Mouse (Mus musculus) embryo, embryonic 10.5 days (tissue): ENCODE data around the gene Myo7a.

Experiments used
- DNase-seq: peaks from one replicate; pipeline ENCODE4 v3.0.0-alpha.2; 2015; ENCODE audit warnings: low spot score

Gene Myo7a

DNA sequence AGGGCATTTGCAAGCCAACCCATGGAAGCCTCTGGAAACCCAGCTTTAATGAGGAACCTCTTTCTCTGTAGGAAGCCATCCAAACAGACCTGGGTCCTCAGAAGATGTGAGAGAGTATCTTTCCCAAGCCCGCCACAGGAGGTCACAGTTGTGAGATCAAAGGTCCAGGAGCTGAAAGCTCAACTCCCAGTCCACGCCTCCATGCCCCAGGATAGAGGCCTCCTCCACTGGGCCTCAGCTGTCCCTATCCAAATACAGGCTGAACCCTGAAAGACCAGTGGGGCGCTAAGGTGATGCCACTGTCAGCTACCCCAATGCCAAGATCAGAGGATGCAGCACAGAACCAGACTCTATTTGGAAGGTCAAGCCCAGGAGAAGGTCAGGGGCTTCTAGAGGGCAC, 23.3 kb upstream of the Myo7a start:
- DNase-seq, result no peak

DNA sequence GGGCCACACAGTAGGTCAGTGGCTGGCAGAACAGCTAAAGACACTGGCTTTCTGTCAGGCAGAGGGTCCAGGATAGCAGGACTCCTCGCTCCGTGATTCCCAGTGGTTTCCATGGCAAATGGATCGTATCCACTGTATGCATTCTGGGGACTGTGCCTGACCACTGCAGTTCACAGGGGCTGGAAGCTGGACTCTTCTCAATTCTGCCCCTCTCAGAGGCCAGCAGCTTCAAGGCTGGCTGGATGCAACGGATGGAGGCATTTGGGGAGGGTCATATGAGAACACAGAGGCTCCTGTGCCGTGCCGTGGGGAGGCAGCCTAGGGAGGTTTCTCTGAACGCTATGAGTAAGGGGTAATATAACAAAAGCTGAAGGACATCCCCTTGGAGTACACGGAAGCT, 22.9 kb upstream of the Myo7a start:
- no peak for DNase-seq

DNA sequence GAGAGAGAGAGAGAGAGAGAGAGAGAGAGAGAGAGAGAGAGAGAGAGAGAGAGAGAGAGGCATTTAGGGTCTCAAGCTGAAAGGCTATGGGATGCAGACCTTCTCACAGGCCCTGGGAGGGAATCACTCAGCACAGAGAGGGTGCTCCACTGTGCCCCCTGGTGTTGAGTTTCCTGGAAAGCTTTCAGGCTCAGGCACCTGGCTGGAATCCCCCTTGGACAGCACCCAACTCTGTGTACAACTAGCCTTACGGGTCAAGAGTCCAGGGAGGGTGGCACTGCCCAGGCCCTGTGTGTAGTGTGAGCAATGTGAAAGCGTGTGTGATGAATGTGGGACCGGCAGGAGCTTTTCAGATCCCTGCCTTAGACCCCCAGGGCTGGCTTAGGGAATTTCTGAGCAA, 21.9 kb upstream of the Myo7a start:
- peak; percentile 65 for DNase-seq

DNA sequence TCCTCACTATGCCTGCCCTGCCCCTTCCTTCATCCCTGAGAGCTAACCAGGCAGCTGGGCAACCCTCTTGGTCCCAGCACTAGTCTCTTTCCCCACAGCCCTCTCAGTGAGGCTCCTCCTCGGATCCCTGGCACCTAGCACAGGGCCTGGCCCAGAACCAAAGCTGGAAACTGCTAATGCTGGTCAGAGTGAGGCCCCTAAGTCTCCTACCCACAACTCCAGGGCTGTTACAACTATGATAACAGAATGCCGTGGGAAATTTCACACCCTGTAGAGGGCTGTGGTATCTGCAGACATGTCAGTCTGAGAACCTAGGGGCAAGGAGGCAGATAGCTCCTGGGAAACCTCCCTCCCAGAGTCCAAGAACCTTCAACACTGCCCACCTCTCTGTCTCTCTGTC, 21.3 kb upstream of the Myo7a start:
- DNase-seq, result no peak

DNA sequence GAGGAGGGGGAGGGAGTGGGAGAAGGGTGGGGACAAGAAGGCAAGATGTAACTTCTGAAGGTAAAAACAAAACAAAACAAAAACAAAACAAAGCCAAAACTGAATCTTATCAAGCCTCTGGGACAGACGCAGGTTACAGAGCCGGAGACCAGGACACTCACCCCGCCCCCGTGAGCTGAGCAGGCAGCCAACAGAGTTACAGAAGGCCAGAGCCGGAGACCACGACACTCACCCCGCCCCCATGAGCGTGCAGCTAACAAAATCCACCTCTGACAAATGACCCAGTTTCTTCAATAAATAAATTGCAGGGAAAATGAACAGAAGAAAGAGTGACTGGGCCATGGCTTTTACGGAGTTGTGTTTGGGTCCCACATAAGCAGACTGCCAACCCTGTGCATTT, 19.9 kb upstream of the Myo7a start:
- DNase-seq, result peak; percentile 45

- no peak for DNase-seq
Observed at GRCm38 (mm10) chr7:98137995-98138394, 18.7 kb upstream of the Myo7a start.

DNA sequence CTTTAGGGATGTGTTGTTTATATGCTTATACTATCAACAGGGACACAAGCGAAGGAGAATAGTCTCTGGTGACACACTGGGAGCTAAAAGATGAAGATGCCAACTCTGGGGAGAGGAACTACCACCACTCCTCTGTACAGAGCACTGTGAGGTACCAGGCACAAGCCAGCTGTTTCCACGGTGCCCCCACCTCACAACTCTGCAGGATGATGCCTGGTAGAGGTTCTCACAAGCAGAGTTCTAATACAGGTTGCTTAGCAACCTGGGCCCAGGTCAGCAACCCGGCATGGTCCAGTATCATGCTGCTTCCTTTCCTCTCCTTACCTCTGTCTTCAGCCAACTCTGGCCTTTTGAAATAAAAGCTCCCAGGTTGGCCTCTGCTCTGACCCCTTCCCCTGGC, 18.3 kb upstream of the Myo7a start:
- no peak for DNase-seq

DNA sequence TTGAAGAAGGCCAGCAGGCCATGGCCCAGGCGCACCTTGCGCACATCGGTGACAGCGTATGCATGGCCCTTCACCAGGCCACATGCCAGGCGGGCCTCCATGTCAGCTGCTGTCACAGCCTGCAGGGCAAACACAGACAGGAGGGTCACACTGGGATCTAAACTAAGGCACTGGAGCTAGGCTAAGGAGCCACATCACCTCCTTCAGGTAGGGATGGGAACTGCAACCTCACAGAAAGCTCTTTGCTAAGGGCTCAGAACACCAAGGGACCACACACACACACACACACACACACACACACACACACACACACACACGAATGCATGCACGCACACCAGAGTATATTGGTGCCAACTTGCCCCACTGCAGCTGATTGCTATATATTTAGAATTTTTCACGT, 12.4 kb upstream of the Myo7a start:
- DNase-seq, result no peak

DNA sequence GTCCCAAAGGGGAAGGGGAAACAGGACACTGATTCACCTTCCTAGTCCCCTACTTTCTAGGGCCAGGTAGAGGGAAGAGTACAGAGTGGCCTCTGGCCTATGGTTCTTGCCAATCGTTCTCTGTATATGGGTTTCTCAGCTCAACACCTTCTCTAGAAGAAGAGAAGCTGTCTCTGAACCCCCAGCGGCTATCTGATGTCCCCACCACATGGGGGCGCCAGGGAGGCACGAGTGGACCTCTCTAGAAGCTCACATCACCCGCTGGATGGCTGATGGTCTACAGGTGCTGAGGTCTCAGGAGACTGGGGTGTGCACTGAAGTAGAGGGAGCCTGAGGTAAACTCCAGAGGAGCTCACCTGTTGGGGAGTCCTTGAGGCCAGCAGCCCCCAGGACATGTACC, 6.1 kb upstream of the Myo7a start:
- DNase-seq, result no peak

DNA sequence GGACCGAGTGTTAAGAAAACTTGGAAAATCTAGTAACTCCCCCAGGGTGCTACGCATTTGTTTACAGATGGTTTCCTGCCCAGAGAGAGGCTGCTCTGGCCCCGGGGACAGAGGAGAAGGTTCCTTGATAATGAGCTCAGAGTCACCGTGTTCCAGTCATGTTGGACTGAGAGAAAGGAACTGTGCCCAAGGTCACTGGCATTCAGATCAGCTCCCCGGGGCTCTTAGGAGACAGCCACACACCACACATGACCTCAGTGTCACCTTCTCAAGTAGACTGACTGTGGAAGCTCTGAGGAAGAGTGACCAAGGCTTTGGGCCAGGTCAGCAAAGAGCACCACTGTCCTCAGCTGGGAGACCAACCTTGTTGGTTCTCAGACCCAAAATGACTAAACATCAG, 5.4 kb upstream of the Myo7a start:
- no peak for DNase-seq

DNA sequence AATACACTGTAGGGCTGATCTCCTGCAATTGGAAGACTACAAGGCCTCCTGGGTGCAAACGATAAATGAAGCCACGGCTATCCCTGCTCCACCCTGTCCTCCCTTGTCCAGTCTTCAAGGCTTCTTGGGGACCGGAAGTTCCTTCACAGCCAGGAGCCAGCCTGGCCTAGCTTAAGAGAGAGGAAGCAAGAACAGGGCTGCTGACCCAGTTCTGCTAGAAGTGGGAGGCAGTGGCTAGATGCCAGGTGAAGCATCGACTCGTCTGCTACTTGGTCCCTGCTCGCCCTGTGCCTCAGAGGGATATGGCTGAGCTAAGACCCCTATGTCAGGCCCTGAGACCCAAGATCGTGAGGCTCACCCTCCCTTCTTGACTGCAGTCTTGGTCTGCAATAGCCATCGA, 2.3 kb upstream of the Myo7a start:
- no peak for DNase-seq

DNA sequence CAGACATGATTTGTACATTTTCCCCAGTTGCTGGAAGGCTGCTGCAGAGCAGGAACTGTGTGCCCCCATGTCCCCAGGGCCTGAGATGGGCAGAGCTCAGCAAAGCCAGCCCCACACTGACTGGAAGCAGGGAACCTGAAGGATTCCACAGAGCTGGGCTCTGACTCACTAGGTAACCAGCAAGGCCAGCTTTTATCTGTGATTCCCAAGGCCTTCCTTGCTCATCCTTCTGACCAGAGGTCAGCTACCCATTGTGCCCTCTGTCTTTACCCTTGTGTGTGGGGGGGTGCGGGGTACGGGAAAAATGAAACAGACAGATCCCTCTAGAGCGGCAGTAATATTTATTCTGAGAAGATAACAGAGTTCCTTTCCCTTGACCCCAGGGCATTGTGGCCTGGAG, 1.9 kb upstream of the Myo7a start:
- no peak for DNase-seq

- peak; percentile 84 for DNase-seq
Observed at GRCm38 (mm10) chr7:98120325-98120724, 1.0 kb upstream of the Myo7a start.

- no peak for DNase-seq
Observed at GRCm38 (mm10) chr7:98119961-98120232, 573 bp upstream of the Myo7a start.

- no peak for DNase-seq
Observed at GRCm38 (mm10) chr7:98117012-98117660, 2.2 kb downstream of the Myo7a start.

DNA sequence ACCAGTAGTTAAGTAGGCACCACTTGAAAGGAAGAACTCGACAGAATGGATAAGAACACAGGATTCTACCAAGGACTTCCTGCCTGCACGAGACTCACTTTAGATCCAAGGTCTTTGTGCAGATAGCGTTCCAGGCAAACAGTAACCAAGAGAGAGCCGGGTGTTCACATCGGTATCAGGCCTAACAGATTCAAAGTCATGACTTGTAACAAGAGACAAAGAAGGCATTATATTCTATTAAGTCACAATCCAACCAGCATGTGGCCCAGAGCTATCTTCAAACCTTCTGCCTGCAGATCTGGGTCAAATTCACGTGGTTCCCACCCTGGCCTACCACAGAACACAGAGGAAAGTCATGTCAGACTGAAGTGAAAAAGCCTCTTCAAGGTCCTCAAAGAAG, 4.7 kb downstream of the Myo7a start:
- no peak for DNase-seq

- DNase-seq, result no peak
Observed at GRCm38 (mm10) chr7:98111233-98111632, 8.1 kb downstream of the Myo7a start.

- no peak for DNase-seq
Observed at GRCm38 (mm10) chr7:98109771-98110170, 9.6 kb downstream of the Myo7a start.

DNA sequence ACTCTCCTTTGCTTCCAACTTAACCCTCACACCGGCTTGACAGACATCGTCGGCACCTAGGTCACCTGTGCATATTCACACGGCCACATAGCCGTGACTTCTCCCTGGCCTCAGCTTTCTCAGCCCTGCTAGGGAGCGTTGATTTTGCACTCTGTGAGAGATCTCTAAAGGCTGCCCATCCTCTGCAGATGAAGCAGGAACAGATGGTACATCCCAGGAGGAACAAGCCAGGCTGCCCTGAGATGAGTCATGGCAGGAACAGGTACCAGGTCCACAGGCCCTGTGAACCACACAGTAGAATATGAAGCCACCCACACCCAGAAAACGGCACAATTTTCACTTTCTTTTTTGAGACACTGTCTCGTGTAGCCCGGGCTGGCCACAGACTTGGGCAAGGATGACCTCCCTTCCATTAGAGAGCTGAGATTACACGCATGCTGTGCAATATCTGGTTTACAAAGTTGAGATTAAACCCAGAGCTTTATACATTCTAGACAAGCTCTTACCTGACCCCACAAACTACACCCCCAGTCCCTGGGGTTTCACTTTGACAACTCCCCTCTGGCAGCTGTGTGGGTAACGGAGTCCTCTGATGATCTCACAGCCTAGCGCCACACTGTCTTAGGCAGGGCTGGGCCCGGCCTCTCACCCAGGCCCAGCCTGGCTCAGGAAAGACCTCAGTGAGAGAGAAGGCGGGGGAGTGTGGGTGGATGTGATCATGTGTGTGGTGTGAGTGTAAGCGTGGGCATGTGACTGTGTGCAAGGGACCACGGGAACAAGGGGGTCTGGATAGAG, 10.5 kb downstream of the Myo7a start:
- DNase-seq, result no peak

DNA sequence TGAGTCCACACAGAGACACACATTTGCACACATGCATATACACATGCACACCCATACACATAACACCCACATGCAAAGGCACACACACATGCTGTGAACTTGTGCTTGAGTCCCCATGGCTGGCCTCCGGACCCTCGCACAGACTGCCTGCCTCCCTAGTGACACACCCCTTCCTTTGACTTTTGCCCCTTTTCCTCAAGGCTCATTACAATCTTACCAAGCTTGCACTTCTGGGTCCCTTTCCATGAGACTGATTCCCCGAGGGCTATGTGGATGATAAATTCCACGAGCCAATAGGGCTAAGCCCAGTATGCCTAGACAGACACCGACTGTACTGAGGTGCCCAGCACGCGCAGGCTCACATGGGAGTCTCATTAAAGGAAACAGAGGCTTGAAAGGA, 13.1 kb downstream of the Myo7a start:
- DNase-seq, result no peak

GRCm38 (mm10) chr7:98104481-98105435, 14.6 kb downstream of the Myo7a start:
- no peak for DNase-seq

DNA sequence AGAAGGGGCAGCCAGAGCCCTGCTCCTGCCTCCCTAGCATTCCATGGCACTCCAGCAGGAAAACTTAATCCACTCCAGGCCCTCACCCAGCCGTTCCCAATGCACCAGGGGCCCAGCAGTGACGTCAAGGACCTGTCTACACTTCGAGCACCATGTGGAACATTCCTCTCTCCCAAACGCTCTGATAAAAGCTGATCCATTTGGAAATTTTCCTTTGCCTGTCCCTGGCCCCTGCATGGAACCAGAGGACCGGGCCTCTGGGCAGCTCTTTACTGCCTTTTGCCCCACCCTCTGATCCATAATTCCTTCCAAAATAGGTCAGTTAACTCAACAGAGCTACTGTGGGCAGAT, 15.4 kb downstream of the Myo7a start:
- DNase-seq, result no peak
